Mouse (Mus musculus): ENCODE measurements around the gene Pik3cb. TPM values are rescaled to one million over a fixed set of nuclear protein-coding genes. Genes with fewer than 3 reads are reported as not detected.
A peak's percentile ranks its signal among the peaks of the same experiment; 100 is the strongest.

The Pik3cb gene
- polyA plus RNA-seq, 1 experiment: 7.4 TPM

DNA sequence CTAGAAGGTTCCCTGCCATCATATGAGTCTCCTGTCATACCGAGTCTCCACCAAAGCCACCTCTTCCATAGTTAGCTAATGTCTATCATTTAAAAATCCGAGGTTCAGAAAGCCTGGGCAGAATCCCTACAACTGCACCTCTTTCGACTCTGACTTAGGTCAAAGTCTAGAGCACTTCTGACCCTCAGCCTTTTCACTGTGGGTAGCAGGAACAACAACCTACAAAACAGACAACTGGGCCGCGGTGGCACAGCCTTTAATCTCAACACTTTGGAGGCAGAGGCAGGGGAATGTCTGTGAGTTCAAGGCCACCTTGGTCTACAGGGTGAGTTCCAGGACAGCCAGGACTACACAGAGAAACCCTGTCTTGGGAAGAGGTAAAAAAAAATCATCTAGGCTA lies 3.1 kb downstream of the Pik3cb start:
- no peak overlapping the region for H3K4me3 ChIP-seq (ENCODE audit: insufficient read depth, low read depth, low read length)
- peaks cover 7% of the 10 kb centered on the region for H3K4me1 ChIP-seq (ENCODE audit: control insufficient read depth, insufficient read depth, low read length)
- TF ChIP-seq CTCF (conservative IDR thresholded peaks at IDR 0.05; ENCODE audit: insufficient read depth, insufficient read length, low read depth, low read length): no peak
- TF ChIP-seq POLR2A (IDR thresholded peaks at IDR 0.05; ENCODE audit: low read depth, low read length): no peak

DNA sequence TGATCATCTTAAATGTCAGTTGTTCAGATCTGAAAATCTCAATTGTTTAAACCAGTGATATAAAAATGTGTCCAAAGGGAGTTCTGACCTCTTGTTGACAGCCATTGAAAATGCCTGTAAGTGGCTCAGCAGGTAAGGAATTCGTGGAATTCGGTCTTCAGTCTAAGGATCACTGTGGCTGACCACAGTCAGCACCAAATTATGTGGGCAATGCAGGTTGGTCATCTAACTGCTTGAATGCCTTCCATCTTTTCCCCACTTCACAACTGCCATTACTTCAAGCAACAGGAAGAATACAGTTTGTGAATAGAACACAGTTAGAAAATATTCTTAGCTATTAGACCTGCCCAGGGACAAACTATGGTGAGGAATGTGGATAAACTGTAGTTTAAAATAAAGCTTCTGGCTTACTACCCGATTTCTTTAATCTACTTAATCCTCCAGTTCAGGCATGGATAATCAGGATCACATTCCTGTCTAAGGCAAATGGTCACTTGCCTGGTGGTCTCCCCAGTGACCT lies 8.4 kb downstream of the Pik3cb start:
- Histone ChIP-seq H3K36me3 (ENCODE audit: control insufficient read depth, insufficient read depth, low read length) (no peaks in the 10 kb centered on the region), H3K27me3 (replicated peaks; ENCODE audit: control insufficient read depth, insufficient read depth, low read length) (no peaks in the 10 kb centered on the region), H3K27ac (ENCODE audit: insufficient read depth, low read depth, low read length) (peak overlapping the region; percentile 35; the same call in 1 of the 2 replicates), H3K4me3 (ENCODE audit: insufficient read depth, low read depth, low read length) (no peak overlapping the region), H3K4me1 (ENCODE audit: control insufficient read depth, insufficient read depth, low read length) (peaks cover 22% of the 10 kb centered on the region)
- TF ChIP-seq CTCF (conservative IDR thresholded peaks at IDR 0.05; ENCODE audit: insufficient read depth, insufficient read length, low read depth, low read length): no peak
- no peak for TF ChIP-seq POLR2A (IDR thresholded peaks at IDR 0.05; ENCODE audit: low read depth, low read length)
- peak; percentile 81 for DNase-seq
- WGBS: 27% methylated on average over 3 of the region's 3 CpGs

More for the DNA sequence above, 3.1 kb downstream of the Pik3cb start:
- peak; percentile 83 for DNase-seq
- no peaks in the 10 kb centered on the region for H3K36me3 ChIP-seq (ENCODE audit: control insufficient read depth, insufficient read depth, low read length)
- H3K27ac ChIP-seq (ENCODE audit: insufficient read depth, low read depth, low read length): peak overlapping the region; percentile 53; the same call in 1 of the 2 replicates
- no peaks in the 10 kb centered on the region for H3K27me3 ChIP-seq (replicated peaks; ENCODE audit: control insufficient read depth, insufficient read depth, low read length)
- 66% methylated on average over 5 of the region's 5 CpGs for WGBS

DNA sequence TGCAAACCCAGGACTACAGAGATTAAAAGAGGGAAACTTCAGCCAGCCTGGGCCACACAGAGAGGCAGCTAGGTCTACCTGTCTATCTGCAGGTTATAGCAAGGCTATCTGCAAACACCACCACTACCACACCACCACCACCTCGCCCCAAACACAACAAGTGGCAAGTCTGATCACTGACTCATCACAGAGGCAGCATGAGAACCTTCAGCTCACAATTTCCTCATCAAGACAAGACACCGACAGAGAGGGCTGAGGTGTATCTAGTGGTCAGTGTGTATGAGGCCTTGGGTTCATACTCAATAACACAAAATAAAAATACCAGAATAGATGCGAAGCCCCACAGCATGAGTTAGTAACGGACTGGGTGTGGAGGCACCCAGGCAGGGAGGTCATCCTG lies 9.3 kb downstream of the Pik3cb start:
- 90% methylated on average over 4 of the region's 4 CpGs for WGBS
- H3K27ac ChIP-seq (ENCODE audit: insufficient read depth, low read depth, low read length): no peak overlapping the region
- TF ChIP-seq POLR2A (IDR thresholded peaks at IDR 0.05; ENCODE audit: low read depth, low read length): no peak

DNA sequence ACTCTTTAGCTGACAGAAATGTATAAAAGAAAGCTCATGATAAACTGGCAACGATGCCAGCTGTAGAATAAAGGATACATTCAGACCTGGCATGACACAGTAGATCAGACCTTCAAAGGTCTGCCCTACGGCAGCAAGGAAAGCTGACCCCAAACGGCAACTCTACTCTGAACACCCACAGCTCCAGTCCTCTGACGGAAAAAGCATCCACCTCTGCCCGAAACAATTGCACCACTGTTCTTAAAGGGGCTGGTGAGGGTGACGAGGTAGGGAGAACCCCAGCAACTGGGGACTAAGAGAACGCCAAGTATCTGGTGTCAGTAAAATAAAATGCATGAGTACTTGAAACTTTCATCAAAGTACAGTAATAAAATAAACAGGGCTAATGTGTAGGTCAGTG lies 12.8 kb downstream of the Pik3cb start:
- Histone ChIP-seq H3K27me3 (replicated peaks; ENCODE audit: control insufficient read depth, insufficient read depth, low read length) (no peaks in the 10 kb centered on the region), H3K27ac (ENCODE audit: insufficient read depth, low read depth, low read length) (no peak overlapping the region), H3K4me3 (ENCODE audit: insufficient read depth, low read depth, low read length) (no peak overlapping the region), H3K36me3 (ENCODE audit: control insufficient read depth, insufficient read depth, low read length) (no peaks in the 10 kb centered on the region), H3K4me1 (ENCODE audit: control insufficient read depth, insufficient read depth, low read length) (peaks cover 21% of the 10 kb centered on the region)
- TF ChIP-seq POLR2A (IDR thresholded peaks at IDR 0.05; ENCODE audit: low read depth, low read length): no peak
- no peak for DNase-seq
- 61% methylated on average over 7 of the region's 7 CpGs for WGBS

More for the DNA sequence above, 9.3 kb downstream of the Pik3cb start:
- Histone ChIP-seq H3K4me3 (ENCODE audit: insufficient read depth, low read depth, low read length) (no peak overlapping the region), H3K36me3 (ENCODE audit: control insufficient read depth, insufficient read depth, low read length) (no peaks in the 10 kb centered on the region), H3K4me1 (ENCODE audit: control insufficient read depth, insufficient read depth, low read length) (peaks cover 21% of the 10 kb centered on the region), H3K27me3 (replicated peaks; ENCODE audit: control insufficient read depth, insufficient read depth, low read length) (no peaks in the 10 kb centered on the region)
- no peak for DNase-seq

- H3K36me3 ChIP-seq (ENCODE audit: control insufficient read depth, insufficient read depth, low read length): no peaks in the 10 kb centered on the region
- WGBS: 73% methylated on average over 4 of the region's 4 CpGs
- DNase-seq: no peak
- no peak for TF ChIP-seq CTCF (conservative IDR thresholded peaks at IDR 0.05; ENCODE audit: insufficient read depth, insufficient read length, low read depth, low read length)
- TF ChIP-seq POLR2A (IDR thresholded peaks at IDR 0.05; ENCODE audit: low read depth, low read length): no peak
- H3K27ac ChIP-seq (ENCODE audit: insufficient read depth, low read depth, low read length): no peak overlapping the region
- peaks cover 3% of the 10 kb centered on the region; the same call in 1 of the 2 replicates for H3K4me1 ChIP-seq (ENCODE audit: control insufficient read depth, insufficient read depth, low read length)
- H3K4me3 ChIP-seq (ENCODE audit: insufficient read depth, low read depth, low read length): no peak overlapping the region
- no peaks in the 10 kb centered on the region for H3K27me3 ChIP-seq (replicated peaks; ENCODE audit: control insufficient read depth, insufficient read depth, low read length)
Observed at GRCm38 (mm10) chr9:99122749-99123148, 17.7 kb downstream of the Pik3cb start.

- Histone ChIP-seq H3K36me3 (ENCODE audit: control insufficient read depth, insufficient read depth, low read length) (no peaks in the 10 kb centered on the region), H3K27ac (ENCODE audit: insufficient read depth, low read depth, low read length) (no peak overlapping the region), H3K4me1 (ENCODE audit: control insufficient read depth, insufficient read depth, low read length) (peaks cover 5% of the 10 kb centered on the region; the same call in 1 of the 2 replicates), H3K27me3 (replicated peaks; ENCODE audit: control insufficient read depth, insufficient read depth, low read length) (no peaks in the 10 kb centered on the region), H3K4me3 (ENCODE audit: insufficient read depth, low read depth, low read length) (no peak overlapping the region)
- TF ChIP-seq CTCF (conservative IDR thresholded peaks at IDR 0.05; ENCODE audit: insufficient read depth, insufficient read length, low read depth, low read length) (no peak), POLR2A (IDR thresholded peaks at IDR 0.05; ENCODE audit: low read depth, low read length) (no peak)
- no peak for DNase-seq
- 85% methylated on average over 12 of the region's 12 CpGs for WGBS
Observed at GRCm38 (mm10) chr9:99112409-99112808, 28.0 kb downstream of the Pik3cb start.

DNA sequence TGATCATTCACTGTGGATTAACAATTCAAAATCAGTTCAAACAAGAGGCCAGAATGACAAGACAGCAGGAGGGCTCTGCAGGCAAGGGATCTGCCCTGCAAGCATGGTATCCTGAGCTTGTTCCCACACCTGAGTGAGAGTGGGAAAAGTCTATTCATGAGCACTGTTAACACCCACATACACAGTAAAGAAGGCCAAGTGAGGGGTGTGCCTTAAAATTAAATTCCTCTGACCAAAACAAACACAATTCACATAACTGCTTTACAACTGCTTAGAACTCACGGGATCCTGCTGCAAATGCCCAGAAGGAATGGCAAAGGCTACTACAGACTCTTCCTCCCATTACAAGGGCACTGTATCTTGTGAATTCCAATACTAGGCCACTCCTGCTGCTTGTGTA lies 29.3 kb downstream of the Pik3cb start:
- WGBS: 43% methylated on average over 1 of the region's 1 CpGs
- no peak for DNase-seq

More for the DNA sequence above, 29.3 kb downstream of the Pik3cb start:
- no peak for TF ChIP-seq POLR2A (IDR thresholded peaks at IDR 0.05; ENCODE audit: low read depth, low read length)
- no peak for TF ChIP-seq CTCF (conservative IDR thresholded peaks at IDR 0.05; ENCODE audit: insufficient read depth, insufficient read length, low read depth, low read length)
- Histone ChIP-seq H3K27me3 (replicated peaks; ENCODE audit: control insufficient read depth, insufficient read depth, low read length) (no peaks in the 10 kb centered on the region), H3K4me3 (ENCODE audit: insufficient read depth, low read depth, low read length) (no peak overlapping the region), H3K36me3 (ENCODE audit: control insufficient read depth, insufficient read depth, low read length) (no peaks in the 10 kb centered on the region), H3K4me1 (ENCODE audit: control insufficient read depth, insufficient read depth, low read length) (peaks cover 5% of the 10 kb centered on the region; the same call in 1 of the 2 replicates), H3K27ac (ENCODE audit: insufficient read depth, low read depth, low read length) (no peak overlapping the region)

All from kidney, adult 2 months (tissue).